Mouse (Mus musculus) limb, embryonic 13.5 days (tissue): ENCODE measurements around the gene Chmp2a. TPM values are rescaled to one million over a fixed set of nuclear protein-coding genes. Genes with fewer than 3 reads are reported as not detected.

Experiments used
- ATAC-seq: fragments of 200-750 bp; cut with Nextera tagmentation; 2 replicates; pipeline ENCODE4 v1.8.0; 2017; ENCODE audit warnings: low read depth, moderate number of reproducible peaks, moderate TSS enrichment; ENCODE audit not compliant: low FRiP score
- H3K27ac ChIP-seq: fragments of 300-500 bp; sonication (generic); 2 replicates; pipeline ENCODE4 v1.5.1; 2015; ENCODE audit warnings: inconsistent platforms, mild to moderate bottlenecking, moderate library complexity
- H3K27me3 ChIP-seq: fragments of 300-500 bp; sonication (generic); 2 replicates; pipeline ENCODE4 v1.6.1; 2015; ENCODE audit warnings: mild to moderate bottlenecking, inconsistent platforms
- H3K36me3 ChIP-seq: fragments of 300-500 bp; sonication (generic); 2 replicates; pipeline ENCODE4 v1.6.1; 2015; ENCODE audit warnings: inconsistent platforms, mild to moderate bottlenecking, moderate library complexity
- H3K4me1 ChIP-seq: fragments of 300-500 bp; sonication (generic); 2 replicates; pipeline ENCODE4 v1.6.1; 2015; ENCODE audit warnings: inconsistent platforms
- H3K4me2 ChIP-seq: fragments of 300-500 bp; sonication (generic); replicated peaks from 2 replicates; pipeline ENCODE4 v1.6.1; 2015; ENCODE audit warnings: inconsistent platforms, mild to moderate bottlenecking, moderate library complexity
- H3K4me3 ChIP-seq: fragments of 300-500 bp; sonication (generic); 2 replicates; pipeline ENCODE4 v1.5.1; 2015; ENCODE audit warnings: moderate library complexity, mild to moderate bottlenecking, inconsistent platforms
- H3K9ac ChIP-seq: fragments of 300-500 bp; sonication (generic); 2 replicates; pipeline ENCODE4 v1.6.1; 2015; ENCODE audit warnings: mild to moderate bottlenecking, inconsistent platforms
- H3K9me3 ChIP-seq: fragments of 300-500 bp; sonication (generic); 2 replicates; pipeline ENCODE4 v1.6.1; 2016; ENCODE audit warnings: inconsistent platforms
- WGBS: fragments of 180-500 bp; shearing (Covaris S2); methylation state at CpG from one replicate; pipeline ENCODE4 v1.1.7; 2015; 5-methylcytosine and 5-hydroxymethylcytosine counted together
- polyA plus RNA-seq: library from polyadenylated mRNA; unstranded; fragments of >200 nt; fragmentation: Nextera tagmentation; extraction: Ambion mirVana; gene quantifications from 2 replicates; pipeline ENCODE4 v1.2.1, GENCODE M21; 2015

Chmp2a gene
- polyA plus RNA-seq, 1 experiment from 2014 or later = 127 TPM

- 92% methylated on average over 7 of the region's 7 CpGs for WGBS
- no peaks in the 10 kb centered on the region for H3K9me3 ChIP-seq
- H3K4me1 ChIP-seq = peaks cover 39% of the 10 kb centered on the region
- H3K36me3 ChIP-seq = peaks cover 78% of the 10 kb centered on the region
- H3K27me3 ChIP-seq = no peaks in the 10 kb centered on the region
- no peak overlapping the region for H3K4me3 ChIP-seq
- H3K4me2 ChIP-seq = no peak overlapping the region
- peak overlapping the region; percentile 31; the same call in 1 of the 2 replicates for H3K9ac ChIP-seq
- H3K27ac ChIP-seq = no peak overlapping the region
- no peak for ATAC-seq
Measured at GRCm38 (mm10) chr7:13032541-13032940, 2.1 kb downstream of the Chmp2a start.

DNA sequence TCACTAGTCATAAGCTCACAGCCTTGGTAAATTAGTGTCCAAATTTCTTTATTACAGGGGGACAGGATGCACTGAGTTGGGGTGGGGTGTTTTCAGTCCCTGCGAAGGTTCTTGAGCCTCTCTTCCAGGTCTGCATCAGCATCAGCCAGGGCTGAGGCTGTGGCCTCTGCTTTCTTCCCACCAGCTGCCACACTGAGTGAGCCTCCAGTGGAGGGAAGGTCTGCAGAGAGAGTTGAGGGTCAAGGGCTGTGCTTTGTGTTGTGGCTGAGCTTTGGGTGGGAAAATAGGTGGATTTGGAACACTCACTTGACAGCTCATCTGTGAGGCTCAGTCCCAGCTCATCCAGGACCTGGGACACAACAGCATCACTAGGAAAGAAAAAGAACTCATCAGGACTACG is 2.6 kb downstream of the Chmp2a start:
- H3K27ac ChIP-seq = no peak overlapping the region
- peaks cover 83% of the 10 kb centered on the region for H3K36me3 ChIP-seq
- H3K9ac ChIP-seq = no peak overlapping the region; the same call in 1 of the 2 replicates
- H3K4me3 ChIP-seq = no peak overlapping the region
- 82% methylated on average over 2 of the region's 2 CpGs for WGBS
- no peaks in the 10 kb centered on the region for H3K9me3 ChIP-seq
- no peaks in the 10 kb centered on the region for H3K27me3 ChIP-seq
- ATAC-seq = no peak
- no peak overlapping the region for H3K4me2 ChIP-seq
- peaks cover 40% of the 10 kb centered on the region for H3K4me1 ChIP-seq

DNA sequence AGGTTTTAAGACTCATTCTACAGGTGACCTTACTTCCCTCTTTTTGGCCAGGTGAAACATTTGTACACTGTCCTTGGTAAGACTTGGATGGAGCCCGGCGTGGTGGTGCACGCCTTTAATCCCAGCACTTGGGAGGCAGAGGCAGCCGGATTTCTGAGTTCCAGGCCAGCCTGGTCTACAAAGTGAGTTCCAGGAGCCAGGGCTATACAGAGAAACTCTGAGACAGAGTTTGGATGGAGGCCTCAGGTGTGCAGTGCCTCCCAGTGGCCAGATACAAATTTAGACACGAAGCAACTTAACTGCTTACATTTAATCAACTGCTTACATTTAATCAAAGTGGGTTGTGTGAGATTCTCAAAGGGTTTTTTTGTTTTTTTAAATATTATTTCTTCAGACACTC is 3.5 kb downstream of the Chmp2a start:
- H3K9ac ChIP-seq = no peak overlapping the region
- H3K4me3 ChIP-seq = no peak overlapping the region
- peaks cover 87% of the 10 kb centered on the region for H3K36me3 ChIP-seq
- 73% methylated on average over 5 of the region's 5 CpGs for WGBS
- no peaks in the 10 kb centered on the region for H3K9me3 ChIP-seq
- H3K27ac ChIP-seq = no peak overlapping the region
- H3K4me1 ChIP-seq = peaks cover 40% of the 10 kb centered on the region
- no peak overlapping the region for H3K4me2 ChIP-seq
- no peak for ATAC-seq
- H3K27me3 ChIP-seq = no peaks in the 10 kb centered on the region

DNA sequence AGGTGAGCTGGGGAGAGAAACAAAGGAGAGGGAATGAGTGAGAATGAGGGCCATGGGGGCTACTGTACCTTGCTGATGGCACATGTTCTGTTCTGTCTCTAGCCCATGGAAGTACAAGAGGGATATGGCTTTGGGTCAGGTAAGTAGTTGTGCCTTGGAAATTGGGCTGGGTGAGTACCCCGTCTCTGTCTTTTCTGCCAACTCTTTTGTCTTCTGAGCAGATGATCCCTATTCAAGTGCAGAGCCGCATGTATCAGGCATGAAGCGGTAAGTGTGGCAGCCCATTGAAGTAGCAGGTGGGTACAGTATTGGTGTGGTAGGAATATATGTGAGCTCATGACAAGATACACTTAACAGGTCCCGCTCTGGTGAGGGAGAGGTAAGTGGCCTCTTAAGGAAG is 5.6 kb downstream of the Chmp2a start:
- H3K4me1 ChIP-seq = peaks cover 32% of the 10 kb centered on the region
- peaks cover 83% of the 10 kb centered on the region for H3K36me3 ChIP-seq
- WGBS = 91% methylated on average over 4 of the region's 4 CpGs
- no peak overlapping the region for H3K9ac ChIP-seq
- H3K9me3 ChIP-seq = no peaks in the 10 kb centered on the region
- ATAC-seq = no peak
- H3K4me2 ChIP-seq = no peak overlapping the region
- no peak overlapping the region for H3K4me3 ChIP-seq
- H3K27me3 ChIP-seq = no peaks in the 10 kb centered on the region
- H3K27ac ChIP-seq = no peak overlapping the region; the same call in 1 of the 2 replicates

DNA sequence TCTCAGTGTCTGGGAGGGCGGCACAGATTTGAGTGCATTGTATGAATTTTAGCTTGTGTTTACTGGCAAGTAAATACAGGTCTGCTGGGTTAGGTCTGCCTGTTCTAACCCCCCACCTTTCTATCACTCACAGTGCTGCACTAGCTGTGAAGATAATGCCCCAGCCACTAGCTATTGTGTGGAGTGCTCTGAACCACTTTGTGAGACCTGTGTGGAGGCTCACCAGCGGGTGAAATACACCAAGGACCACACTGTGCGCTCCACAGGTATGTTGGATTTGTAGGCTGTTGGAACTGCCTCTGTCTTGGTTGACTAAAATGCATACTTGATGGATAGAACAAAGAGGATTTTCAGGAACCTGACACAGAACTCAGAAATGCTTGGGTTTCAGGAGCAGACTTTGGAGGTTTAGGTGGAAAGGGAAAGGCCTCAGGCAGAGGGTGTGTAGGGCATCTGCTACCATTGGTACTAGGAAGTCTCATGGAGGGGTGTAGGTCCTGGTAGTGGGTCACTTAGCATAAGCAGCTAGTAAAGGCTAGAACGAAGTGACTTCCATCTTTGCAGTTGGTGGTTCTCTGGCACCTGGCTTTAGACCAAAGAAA is 9.0 kb downstream of the Chmp2a start:
- Histone ChIP-seq H3K4me2 (peak overlapping the region; percentile 100), H3K36me3 (peaks cover 53% of the 10 kb centered on the region), H3K4me3 (peak overlapping the region; percentile 84), H3K27me3 (no peaks in the 10 kb centered on the region), H3K9ac (peak overlapping the region; percentile 98), H3K4me1 (peaks cover 22% of the 10 kb centered on the region), H3K27ac (peak overlapping the region; percentile 99; the same call in 1 of the 2 replicates), H3K9me3 (no peaks in the 10 kb centered on the region)
- ATAC-seq = no peak
- WGBS = 34% methylated on average over 4 of the region's 4 CpGs

- Histone ChIP-seq H3K4me3 (peak overlapping the region; percentile 84), H3K27ac (peak overlapping the region; percentile 99), H3K4me2 (peak overlapping the region; percentile 100), H3K36me3 (peaks cover 45% of the 10 kb centered on the region), H3K9me3 (no peaks in the 10 kb centered on the region), H3K4me1 (peaks cover 22% of the 10 kb centered on the region), H3K27me3 (no peaks in the 10 kb centered on the region), H3K9ac (peak overlapping the region; percentile 98)
- peak; percentile 58 for ATAC-seq
- under 1% methylated on average over 37 of the region's 44 CpGs for WGBS
Measured at GRCm38 (mm10) chr7:13024805-13025204, 9.8 kb downstream of the Chmp2a start.

GRCm38 (mm10) chr7:13023928-13024731 is 10.5 kb downstream of the Chmp2a start:
- under 1% methylated on average over 67 of the region's 95 CpGs for WGBS
- Histone ChIP-seq H3K4me1 (peaks cover 22% of the 10 kb centered on the region), H3K4me2 (peak overlapping the region; percentile 100), H3K9ac (peak overlapping the region; percentile 98), H3K4me3 (peak overlapping the region; percentile 84), H3K36me3 (peaks cover 38% of the 10 kb centered on the region), H3K27ac (peak overlapping the region; percentile 99), H3K27me3 (no peaks in the 10 kb centered on the region), H3K9me3 (no peaks in the 10 kb centered on the region)
- peak; percentile 88 for ATAC-seq

DNA sequence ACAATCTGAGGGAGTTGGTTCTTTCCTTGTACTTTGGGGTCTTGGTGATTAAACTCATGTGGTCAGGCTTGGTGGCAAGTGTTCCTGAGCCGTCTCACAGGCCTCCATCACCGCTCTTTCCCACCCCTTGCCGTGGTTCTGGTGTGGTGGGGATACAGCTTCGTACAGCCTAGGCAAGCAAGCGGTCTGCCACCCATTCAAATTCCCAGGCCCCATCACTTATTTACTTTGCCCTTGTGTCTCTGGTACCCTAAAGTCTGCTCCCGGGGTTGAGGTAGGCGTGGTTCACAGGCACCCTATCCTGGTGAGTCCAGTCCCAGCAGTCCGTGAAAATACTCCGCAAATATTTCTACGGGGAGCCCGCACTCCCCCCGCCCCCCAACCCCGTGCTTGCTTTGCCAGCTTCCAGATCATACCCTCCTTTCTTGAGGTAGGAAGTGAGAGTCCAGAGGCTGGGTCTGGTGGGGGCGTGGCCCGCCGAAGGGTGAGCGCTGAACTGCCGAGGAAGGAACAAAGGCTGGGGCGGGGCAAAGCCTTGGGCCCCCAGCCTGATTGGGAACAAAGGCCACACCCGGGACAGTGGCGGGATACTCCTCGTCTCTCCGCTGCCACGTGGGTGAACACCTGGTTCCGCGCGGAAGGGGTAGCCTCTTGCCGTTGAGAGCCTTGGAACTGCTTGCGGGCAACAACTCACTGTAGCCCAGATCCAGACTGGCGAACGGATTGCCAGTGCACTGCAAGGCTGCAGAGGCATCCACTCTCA is 11.7 kb downstream of the Chmp2a start:
- 3% methylated on average over 30 of the region's 31 CpGs for WGBS
- Histone ChIP-seq H3K27ac (peak overlapping the region; percentile 99), H3K9ac (peak overlapping the region; percentile 74), H3K4me2 (peak overlapping the region; percentile 100), H3K27me3 (no peaks in the 10 kb centered on the region), H3K36me3 (peaks cover 27% of the 10 kb centered on the region), H3K9me3 (no peaks in the 10 kb centered on the region), H3K4me3 (peak overlapping the region; percentile 84), H3K4me1 (peaks cover 22% of the 10 kb centered on the region)
- ATAC-seq = peak; percentile 71

GRCm38 (mm10) chr7:13015217-13015616 is 19.4 kb downstream of the Chmp2a start:
- no peak overlapping the region for H3K27ac ChIP-seq
- WGBS = 71% methylated on average over 1 of the region's 1 CpGs
- no peak for ATAC-seq
- H3K27me3 ChIP-seq = no peaks in the 10 kb centered on the region
- H3K4me2 ChIP-seq = no peak overlapping the region
- H3K9me3 ChIP-seq = no peaks in the 10 kb centered on the region
- no peak overlapping the region for H3K9ac ChIP-seq
- no peak overlapping the region for H3K4me3 ChIP-seq
- H3K36me3 ChIP-seq = no peaks in the 10 kb centered on the region
- peaks cover 5% of the 10 kb centered on the region for H3K4me1 ChIP-seq

DNA sequence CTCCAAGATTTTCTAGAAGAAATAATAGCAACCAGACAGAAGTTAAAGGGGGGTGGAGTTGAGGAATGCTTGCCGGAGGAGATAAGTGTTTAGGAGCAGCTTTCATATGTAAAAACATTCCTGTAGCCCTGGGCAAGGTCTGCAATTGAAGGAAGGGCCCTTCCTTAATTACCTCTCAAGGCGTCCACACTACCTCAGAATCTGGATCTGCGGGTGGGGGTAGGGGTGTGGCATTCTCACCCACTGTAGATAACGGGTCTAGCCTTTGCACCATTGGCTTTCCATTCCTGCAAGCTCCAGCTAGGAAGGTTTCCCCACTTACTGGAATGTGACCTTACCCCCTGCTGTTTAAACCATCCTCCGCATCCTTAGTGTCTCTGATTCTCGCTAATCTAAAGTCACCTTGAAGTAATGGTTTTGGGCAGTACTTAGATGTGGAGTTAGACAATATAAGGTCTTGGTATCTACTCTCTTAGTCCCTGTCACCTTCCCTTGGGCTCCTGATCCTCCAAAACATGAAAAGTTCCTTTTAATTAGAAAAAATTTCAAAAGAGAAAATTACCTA is 20.2 kb downstream of the Chmp2a start:
- Histone ChIP-seq H3K4me3 (no peak overlapping the region), H3K4me2 (no peak overlapping the region), H3K4me1 (peaks cover 6% of the 10 kb centered on the region), H3K9ac (no peak overlapping the region), H3K27ac (no peak overlapping the region), H3K36me3 (no peaks in the 10 kb centered on the region), H3K27me3 (no peaks in the 10 kb centered on the region), H3K9me3 (no peaks in the 10 kb centered on the region)
- no peak for ATAC-seq
- 35% methylated on average over 6 of the region's 6 CpGs for WGBS

- 63% methylated on average over 4 of the region's 4 CpGs for WGBS
- no peak for ATAC-seq
- Histone ChIP-seq H3K4me2 (no peak overlapping the region), H3K27ac (no peak overlapping the region), H3K9ac (no peak overlapping the region), H3K4me1 (peaks cover 10% of the 10 kb centered on the region), H3K36me3 (no peaks in the 10 kb centered on the region), H3K9me3 (no peaks in the 10 kb centered on the region), H3K27me3 (no peaks in the 10 kb centered on the region), H3K4me3 (no peak overlapping the region)
Measured at GRCm38 (mm10) chr7:13013671-13014070, 20.9 kb downstream of the Chmp2a start.
